ENCODE assay signal across 30 mouse cellular contexts in genomic region chr12:84336963-84337625, GRCm38 (mm10). TPM values are rescaled to one million over a fixed set of nuclear protein-coding genes. Genes with fewer than 3 reads are reported as not detected.
DNase-seq lines count a peak whose midpoint lies in the region; ATAC-seq and TF ChIP-seq lines count a peak whose summit lies in the region.
"Had no signal": no experiment of that assay in that cellular context is flagged by ENCODE, and none has a peak within 500 bp of the region (broad histone marks: within the 10 kb centered on the region; RNA-seq: fewer than 3 reads in every experiment).

No protein-coding gene starts in this region.

- H3K4me1 ChIP-seq in liver, embryonic 12.5 days, result no peaks in the 10 kb centered on the region
- H3K4me1 ChIP-seq in liver, embryonic 11.5 days (replicated peaks; ENCODE audit: control insufficient read depth, insufficient read depth, low read length), result no peaks in the 10 kb centered on the region
- no peaks in the 10 kb centered on the region for H3K4me1 ChIP-seq in lung, postnatal 0 days (ENCODE audit: insufficient read depth, low read depth, low read length)
- H3K4me1 ChIP-seq in forebrain, embryonic 13.5 days, result no peaks in the 10 kb centered on the region
- H3K4me1 ChIP-seq: embryonic facial prominence, embryonic 10.5 days; embryonic facial prominence, embryonic 15.5 days; forebrain, embryonic 12.5 days; heart, embryonic 10.5 days; heart, embryonic 15.5 days; limb, embryonic 13.5 days; liver, embryonic 13.5 days; midbrain, embryonic 12.5 days; stomach, embryonic 15.5 days had no signal

- H3K4me3 ChIP-seq in liver, embryonic 12.5 days, result no peak overlapping the region
- H3K4me3 ChIP-seq in liver, embryonic 11.5 days (ENCODE audit: low read depth, low read length), result no peak overlapping the region
- no peak overlapping the region for H3K4me3 ChIP-seq in lung, postnatal 0 days (ENCODE audit: low read depth, low read length)
- no peak overlapping the region for H3K4me3 ChIP-seq in forebrain, embryonic 13.5 days
- no peak overlapping the region for H3K4me3 ChIP-seq in left cerebral cortex, adult 2 months
- H3K4me3 ChIP-seq: embryonic facial prominence, embryonic 10.5 days; embryonic facial prominence, embryonic 15.5 days; forebrain, embryonic 12.5 days; heart, embryonic 10.5 days; heart, embryonic 15.5 days; limb, embryonic 13.5 days; liver, embryonic 13.5 days; midbrain, embryonic 12.5 days; stomach, embryonic 15.5 days had no signal

- H3K9me3 ChIP-seq in liver, embryonic 12.5 days (replicated peaks), result no peaks in the 10 kb centered on the region
- H3K9me3 ChIP-seq in liver, embryonic 11.5 days (ENCODE audit: control insufficient read depth, low read length), result no peaks in the 10 kb centered on the region
- no peaks in the 10 kb centered on the region for H3K9me3 ChIP-seq in lung, postnatal 0 days (ENCODE audit: low read length)
- H3K9me3 ChIP-seq in forebrain, embryonic 13.5 days (replicated peaks), result no peaks in the 10 kb centered on the region
- H3K9me3 ChIP-seq: embryonic facial prominence, embryonic 10.5 days; embryonic facial prominence, embryonic 15.5 days; forebrain, embryonic 12.5 days; heart, embryonic 10.5 days; heart, embryonic 15.5 days; limb, embryonic 13.5 days; liver, embryonic 13.5 days; midbrain, embryonic 12.5 days; stomach, embryonic 15.5 days had no signal

- peaks cover 97% of the 10 kb centered on the region for H3K36me3 ChIP-seq in liver, embryonic 12.5 days
- H3K36me3 ChIP-seq in liver, embryonic 11.5 days (ENCODE audit: control insufficient read depth, insufficient read depth, low read length), result peaks cover 31% of the 10 kb centered on the region
- peaks cover 33% of the 10 kb centered on the region for H3K36me3 ChIP-seq in lung, postnatal 0 days (ENCODE audit: insufficient read depth, low read length)
- H3K36me3 ChIP-seq in forebrain, embryonic 13.5 days (ENCODE audit: poor library complexity, severe bottlenecking), result peaks cover 89% of the 10 kb centered on the region

- TF ChIP-seq CTCF in lung, postnatal 0 days (IDR thresholded peaks at IDR 0.05), result no peak
- no peak for TF ChIP-seq CTCF in left cerebral cortex, adult 2 months (IDR thresholded peaks at IDR 0.05)

- H3K4me2 ChIP-seq in liver, embryonic 12.5 days, result no peak overlapping the region
- H3K4me2 ChIP-seq in liver, embryonic 11.5 days, result no peak overlapping the region
- H3K4me2 ChIP-seq in lung, postnatal 0 days (replicated peaks; ENCODE audit: low read depth, low read length), result no peak overlapping the region
- H3K4me2 ChIP-seq in forebrain, embryonic 13.5 days, result no peak overlapping the region
- H3K4me2 ChIP-seq: embryonic facial prominence, embryonic 15.5 days; forebrain, embryonic 12.5 days; heart, embryonic 15.5 days; hindbrain, embryonic 14.5 days; limb, embryonic 13.5 days; liver, embryonic 13.5 days; midbrain, embryonic 12.5 days; stomach, embryonic 15.5 days had no signal

- H3K9ac ChIP-seq in liver, embryonic 12.5 days, result no peak overlapping the region
- H3K9ac ChIP-seq in liver, embryonic 11.5 days (ENCODE audit: low read depth, low read length), result no peak overlapping the region
- no peak overlapping the region for H3K9ac ChIP-seq in lung, postnatal 0 days (replicated peaks; ENCODE audit: low read depth)
- no peak overlapping the region for H3K9ac ChIP-seq in forebrain, embryonic 13.5 days
- H3K9ac ChIP-seq: embryonic facial prominence, embryonic 15.5 days; forebrain, embryonic 12.5 days; heart, embryonic 15.5 days; hindbrain, embryonic 14.5 days; limb, embryonic 13.5 days; liver, embryonic 13.5 days; midbrain, embryonic 12.5 days; stomach, embryonic 15.5 days had no signal

- H3K27me3 ChIP-seq in liver, embryonic 12.5 days (replicated peaks), result no peaks in the 10 kb centered on the region
- no peaks in the 10 kb centered on the region for H3K27me3 ChIP-seq in liver, embryonic 11.5 days (replicated peaks; ENCODE audit: control insufficient read depth, insufficient read depth, low read length)
- H3K27me3 ChIP-seq in lung, postnatal 0 days (replicated peaks; ENCODE audit: insufficient read depth, low read length), result no peaks in the 10 kb centered on the region
- no peaks in the 10 kb centered on the region for H3K27me3 ChIP-seq in forebrain, embryonic 13.5 days
- H3K27me3 ChIP-seq: embryonic facial prominence, embryonic 15.5 days; forebrain, embryonic 12.5 days; heart, embryonic 15.5 days; limb, embryonic 13.5 days; liver, embryonic 13.5 days; midbrain, embryonic 12.5 days; stomach, embryonic 15.5 days had no signal

- ATAC-seq in liver, embryonic 12.5 days, result no peak
- ATAC-seq in liver, embryonic 11.5 days (replicated peaks; ENCODE audit: low FRiP score), result no peak
- peak; percentile 97 for ATAC-seq in granulocyte monocyte progenitor cell, adult 5-6 weeks (replicated peaks; ENCODE audit: poor library complexity, severe bottlenecking)
- ATAC-seq in megakaryocyte progenitor cell, adult 5-6 weeks (replicated peaks; ENCODE audit: poor library complexity), result peak; percentile 86
- no peak for ATAC-seq in lung, postnatal 0 days
- no peak for ATAC-seq in forebrain, embryonic 13.5 days
- ATAC-seq: activated CD4-positive, CD25-positive, alpha-beta regulatory T cell, adult 4 months; intestine, postnatal 0 days had no signal

- WGBS in liver, embryonic 12.5 days (ENCODE audit: insufficient replicate concordance), result 51% methylated on average over 11 of the region's 11 CpGs
- 65% methylated on average over 11 of the region's 11 CpGs for WGBS in liver, embryonic 11.5 days
- WGBS in lung, postnatal 0 days, result 79% methylated on average over 11 of the region's 11 CpGs
- WGBS in forebrain, embryonic 13.5 days, result 91% methylated on average over 11 of the region's 11 CpGs

- no peak for DNase-seq in liver, embryonic 11.5 days (ENCODE audit: low spot score)
- no peak for DNase-seq in lung, postnatal 0 days (ENCODE audit: low spot score)
- DNase-seq in left cerebral cortex, adult 2 months (ENCODE audit: extremely low spot score in 1 of 2, low spot score in 2 of 2), result no peak
- DNase-seq: adrenal gland, adult 2 months; cerebellum, adult 18-20 months; cerebellum, postnatal 10 days; gastrocnemius, postnatal 10 days; heart, postnatal 36 days; kidney, adult 9 months; kidney, postnatal 14 days; layer of hippocampus, adult 9-11 months; liver, embryonic 13.5 days; lung, adult 18-20 months; lung, postnatal 10 days; right cerebral cortex, postnatal 25 days had no signal

- TF ChIP-seq EP300 in lung, postnatal 0 days (IDR thresholded peaks at IDR 0.05), result no peak

- intact Hi-C loops in left cerebral cortex, adult 2 months (cut with DNase I), result no loop called here

- H3K27ac ChIP-seq in liver, embryonic 12.5 days, result 0 out of 2 replicates have a peak overlapping the region, but pooled peaks have one; percentile 20
- H3K27ac ChIP-seq in liver, embryonic 11.5 days (ENCODE audit: low read depth, low read length), result no peak overlapping the region
- H3K27ac ChIP-seq in lung, postnatal 0 days (ENCODE audit: low read length), result no peak overlapping the region
- H3K27ac ChIP-seq in forebrain, embryonic 13.5 days, result no peak overlapping the region
- H3K27ac ChIP-seq in left cerebral cortex, adult 2 months, result no peak overlapping the region
- H3K27ac ChIP-seq: embryonic facial prominence, embryonic 10.5 days; embryonic facial prominence, embryonic 15.5 days; forebrain, embryonic 12.5 days; heart, embryonic 10.5 days; heart, embryonic 15.5 days; hindbrain, embryonic 14.5 days; limb, embryonic 13.5 days; liver, embryonic 13.5 days; midbrain, embryonic 12.5 days; stomach, embryonic 15.5 days had no signal

RNA-seq across cellular contexts. Expression of gene Zfp410, which starts 20.4 kb away (rescaled TPM):
- 51.0 and 51.9 TPM in 2 replicates for polyA plus RNA-seq in liver, embryonic 12.5 days (2016; fragmentation: Nextera tagmentation; extraction: Ambion mirVana)
- polyA plus RNA-seq in liver, embryonic 11.5 days (2014; fragmentation: Nextera tagmentation; extraction: Ambion mirVana), result 78.1 and 79.5 TPM in 2 replicates
- total RNA-seq in granulocyte monocyte progenitor cell, adult 5-6 weeks (2014; fragmentation: Nextera tagmentation), result 42.8 and 70.5 TPM in 2 replicates
- total RNA-seq in granulocyte monocyte progenitor cell, adult 5-6 weeks (2017), result 32.1 and 54.0 TPM in 2 replicates
- total RNA-seq in megakaryocyte progenitor cell, adult 5-6 weeks (2015), result 34.5 and 53.4 TPM in 2 replicates
- total RNA-seq in megakaryocyte progenitor cell, adult 5-6 weeks (2017), result 33.8 and 43.4 TPM in 2 replicates
- 44.9 and 49.0 TPM in 2 replicates for polyA plus RNA-seq in lung, postnatal 0 days (2015; fragmentation: Nextera tagmentation; extraction: Ambion mirVana)
- polyA plus RNA-seq in forebrain, embryonic 13.5 days (2015; fragmentation: Nextera tagmentation; extraction: Ambion mirVana), result 109 and 120 TPM in 2 replicates
- total RNA-seq in left cerebral cortex, adult 2 months (2021), result 10 to 100 TPM; 37.9 to 39.7 TPM

RNA-seq across cellular contexts. Expression of gene Coq6, which starts 24.4 kb away (rescaled TPM):
- 31.9 and 34.1 TPM in 2 replicates for polyA plus RNA-seq in liver, embryonic 12.5 days (2016; fragmentation: Nextera tagmentation; extraction: Ambion mirVana)
- polyA plus RNA-seq in liver, embryonic 11.5 days (2014; fragmentation: Nextera tagmentation; extraction: Ambion mirVana), result 43.6 and 51.7 TPM in 2 replicates
- 21.1 and 25.4 TPM in 2 replicates for total RNA-seq in granulocyte monocyte progenitor cell, adult 5-6 weeks (2014; fragmentation: Nextera tagmentation)
- 11.0 and 13.8 TPM in 2 replicates for total RNA-seq in granulocyte monocyte progenitor cell, adult 5-6 weeks (2017)
- total RNA-seq in megakaryocyte progenitor cell, adult 5-6 weeks (2015), result 16.7 and 20.9 TPM in 2 replicates
- 10.3 and 18.9 TPM in 2 replicates for total RNA-seq in megakaryocyte progenitor cell, adult 5-6 weeks (2017)
- polyA plus RNA-seq in lung, postnatal 0 days (2015; fragmentation: Nextera tagmentation; extraction: Ambion mirVana), result 20.7 and 21.2 TPM in 2 replicates
- 45.8 and 47.2 TPM in 2 replicates for polyA plus RNA-seq in forebrain, embryonic 13.5 days (2015; fragmentation: Nextera tagmentation; extraction: Ambion mirVana)
- 10 to 100 TPM; 27.6 to 30.7 TPM for total RNA-seq in left cerebral cortex, adult 2 months (2021)

RNA-seq across cellular contexts. Expression of gene Fam161b, which starts 24.5 kb away (rescaled TPM):
- 2.3 and 2.4 TPM in 2 replicates for polyA plus RNA-seq in liver, embryonic 12.5 days (2016; fragmentation: Nextera tagmentation; extraction: Ambion mirVana)
- 4.7 and 4.9 TPM in 2 replicates for polyA plus RNA-seq in liver, embryonic 11.5 days (2014; fragmentation: Nextera tagmentation; extraction: Ambion mirVana)
- not detected in 2 replicates for total RNA-seq in granulocyte monocyte progenitor cell, adult 5-6 weeks (2014; fragmentation: Nextera tagmentation)
- total RNA-seq in granulocyte monocyte progenitor cell, adult 5-6 weeks (2017), result 0.10 TPM in 1 of 2 replicates, not detected in the other
- 0.42 and 0.54 TPM in 2 replicates for total RNA-seq in megakaryocyte progenitor cell, adult 5-6 weeks (2015)
- total RNA-seq in megakaryocyte progenitor cell, adult 5-6 weeks (2017), result 0.57 and 1.0 TPM in 2 replicates
- 2.4 and 3.1 TPM in 2 replicates for polyA plus RNA-seq in lung, postnatal 0 days (2015; fragmentation: Nextera tagmentation; extraction: Ambion mirVana)
- polyA plus RNA-seq in forebrain, embryonic 13.5 days (2015; fragmentation: Nextera tagmentation; extraction: Ambion mirVana), result 12.3 and 12.7 TPM in 2 replicates
- 10 to 100 TPM; 10.3 to 12.8 TPM for total RNA-seq in left cerebral cortex, adult 2 months (2021)

RNA-seq across cellular contexts. Expression of gene Ptgr2, which starts 52.1 kb away (rescaled TPM):
- 34.9 and 35.0 TPM in 2 replicates for polyA plus RNA-seq in liver, embryonic 12.5 days (2016; fragmentation: Nextera tagmentation; extraction: Ambion mirVana)
- polyA plus RNA-seq in liver, embryonic 11.5 days (2014; fragmentation: Nextera tagmentation; extraction: Ambion mirVana), result 39.5 and 51.2 TPM in 2 replicates
- 22.3 and 24.9 TPM in 2 replicates for total RNA-seq in granulocyte monocyte progenitor cell, adult 5-6 weeks (2014; fragmentation: Nextera tagmentation)
- 60.8 and 69.0 TPM in 2 replicates for total RNA-seq in granulocyte monocyte progenitor cell, adult 5-6 weeks (2017)
- 15.6 and 20.5 TPM in 2 replicates for total RNA-seq in megakaryocyte progenitor cell, adult 5-6 weeks (2015)
- 58.3 and 69.6 TPM in 2 replicates for total RNA-seq in megakaryocyte progenitor cell, adult 5-6 weeks (2017)
- 26.3 and 28.0 TPM in 2 replicates for polyA plus RNA-seq in lung, postnatal 0 days (2015; fragmentation: Nextera tagmentation; extraction: Ambion mirVana)
- 13.3 and 16.7 TPM in 2 replicates for polyA plus RNA-seq in forebrain, embryonic 13.5 days (2015; fragmentation: Nextera tagmentation; extraction: Ambion mirVana)
- total RNA-seq in left cerebral cortex, adult 2 months (2021), result 10 to 100 TPM; 29.3 to 30.0 TPM

Comparison
In these comparisons a context has a peak if more than half of its experiments do, and no peak if none do; other contexts are left out.
1. ATAC-seq: peak in granulocyte monocyte progenitor cell, adult 5-6 weeks (single experiment) and megakaryocyte progenitor cell, adult 5-6 weeks (single experiment); none in liver, embryonic 12.5 days (single experiment), liver, embryonic 11.5 days (single experiment), lung, postnatal 0 days (single experiment) and forebrain, embryonic 13.5 days (single experiment).